ENCODE assay signal across 7 mouse cellular contexts in genomic region chr8:123411781-123412327, GRCm38 (mm10). TPM values are rescaled to one million over a fixed set of nuclear protein-coding genes. Genes with fewer than 3 reads are reported as not detected.
DNase-seq lines count a peak whose midpoint lies in the region; ATAC-seq and TF ChIP-seq lines count a peak whose summit lies in the region.

No protein-coding gene starts in this region.

- no peaks in the 10 kb centered on the region for H3K36me3 ChIP-seq in lung, embryonic 14.5 days (ENCODE audit: insufficient read depth)
- no peaks in the 10 kb centered on the region for H3K36me3 ChIP-seq in embryonic facial prominence, embryonic 10.5 days (replicated peaks)
- 0 out of 2 replicates have a peak, but pooled peaks cover 3% of the 10 kb centered on the region for H3K36me3 ChIP-seq in hindbrain, embryonic 12.5 days
- H3K36me3 ChIP-seq in midbrain, embryonic 16.5 days (ENCODE audit: control insufficient read depth, insufficient read depth, low read length): no peaks in the 10 kb centered on the region

- peak overlapping the region; percentile 24 for H3K4me3 ChIP-seq in lung, embryonic 14.5 days (ENCODE audit: low read depth, low read length)
- peak overlapping the region; percentile 65 for H3K4me3 ChIP-seq in embryonic facial prominence, embryonic 10.5 days
- peak overlapping the region; percentile 61 for H3K4me3 ChIP-seq in hindbrain, embryonic 12.5 days
- peak overlapping the region; percentile 93 for H3K4me3 ChIP-seq in midbrain, embryonic 16.5 days (ENCODE audit: low read depth, low read length)

- no peaks in the 10 kb centered on the region for H3K9me3 ChIP-seq in lung, embryonic 14.5 days (ENCODE audit: low read depth, low read length)
- H3K9me3 ChIP-seq in embryonic facial prominence, embryonic 10.5 days: no peaks in the 10 kb centered on the region
- no peaks in the 10 kb centered on the region for H3K9me3 ChIP-seq in hindbrain, embryonic 12.5 days (replicated peaks)
- H3K9me3 ChIP-seq in midbrain, embryonic 16.5 days (replicated peaks; ENCODE audit: control insufficient read depth, low read length, poor library complexity, severe bottlenecking): no peaks in the 10 kb centered on the region

- H3K4me2 ChIP-seq in lung, embryonic 14.5 days: peak overlapping the region; percentile 53
- H3K4me2 ChIP-seq in hindbrain, embryonic 12.5 days (replicated peaks): peak overlapping the region; percentile 87
- H3K4me2 ChIP-seq in midbrain, embryonic 16.5 days (ENCODE audit: low read length): peak overlapping the region; percentile 99

- TF ChIP-seq CTCF in lung, embryonic 14.5 days (IDR thresholded peaks at IDR 0.05; ENCODE audit: low read depth): no peak

- no peak overlapping the region for H3K9ac ChIP-seq in lung, embryonic 14.5 days
- H3K9ac ChIP-seq in hindbrain, embryonic 12.5 days: peak overlapping the region; percentile 88
- peak overlapping the region; percentile 100 for H3K9ac ChIP-seq in midbrain, embryonic 16.5 days (ENCODE audit: low read depth, low read length)

- peak; percentile 10; the same call in 1 of the 2 replicates for ATAC-seq in lung, embryonic 14.5 days (ENCODE audit: insufficient read depth)
- ATAC-seq in hindbrain, embryonic 12.5 days (ENCODE audit: low FRiP score): peak; percentile 13
- peak; percentile 55 for ATAC-seq in midbrain, embryonic 16.5 days
- ATAC-seq in megakaryocyte-erythroid progenitor cell, adult 5-6 weeks (replicated peaks; ENCODE audit: low FRiP score, low TSS enrichment, poor library complexity, severe bottlenecking): no peak

- 9% methylated on average over 16 of the region's 16 CpGs for whole genome bisulfite sequencing in lung, embryonic 14.5 days
- 7% methylated on average over 16 of the region's 16 CpGs for WGBS in embryonic facial prominence, embryonic 10.5 days
- 4% methylated on average over 16 of the region's 16 CpGs for WGBS in hindbrain, embryonic 12.5 days
- under 1% methylated on average over 16 of the region's 16 CpGs for WGBS in midbrain, embryonic 16.5 days

- H3K27me3 ChIP-seq in lung, embryonic 14.5 days (ENCODE audit: insufficient read depth, low read length): peaks cover 59% of the 10 kb centered on the region
- peaks cover 67% of the 10 kb centered on the region for H3K27me3 ChIP-seq in embryonic facial prominence, embryonic 10.5 days (replicated peaks; ENCODE audit: low read depth, poor library complexity, severe bottlenecking)
- H3K27me3 ChIP-seq in hindbrain, embryonic 12.5 days: peaks cover 21% of the 10 kb centered on the region
- no peaks in the 10 kb centered on the region for H3K27me3 ChIP-seq in midbrain, embryonic 16.5 days (ENCODE audit: control insufficient read depth, insufficient read depth, low read depth, low read length)

- no peak overlapping the region for H3K27ac ChIP-seq in lung, embryonic 14.5 days (ENCODE audit: low read depth)
- H3K27ac ChIP-seq in embryonic facial prominence, embryonic 10.5 days (replicated peaks): peak overlapping the region; percentile 85
- peak overlapping the region; percentile 98 for H3K27ac ChIP-seq in hindbrain, embryonic 12.5 days
- H3K27ac ChIP-seq in midbrain, embryonic 16.5 days (ENCODE audit: low read length): peak overlapping the region; percentile 99

- no peak for DNase-seq in lung, embryonic 14.5 days
- DNase-seq in lung, postnatal 10 days: no peak
- DNase-seq in embryonic facial prominence, embryonic 10.5 days (ENCODE audit: low spot score): no peak
- no peak for DNase-seq in layer of hippocampus, adult 11-12 months (ENCODE audit: low spot score)

- H3K4me1 ChIP-seq in lung, embryonic 14.5 days (ENCODE audit: insufficient read depth): no peaks in the 10 kb centered on the region
- peaks cover 56% of the 10 kb centered on the region for H3K4me1 ChIP-seq in embryonic facial prominence, embryonic 10.5 days
- peaks cover 32% of the 10 kb centered on the region for H3K4me1 ChIP-seq in hindbrain, embryonic 12.5 days
- peaks cover 29% of the 10 kb centered on the region for H3K4me1 ChIP-seq in midbrain, embryonic 16.5 days (ENCODE audit: control insufficient read depth, insufficient read depth, low read length)

RNA-seq across cellular contexts. Expression of gene Tubb3, which starts 0.6 kb away (rescaled TPM):
- polyA plus RNA-seq in lung, embryonic 14.5 days (2014; fragmentation: Nextera tagmentation; extraction: Ambion mirVana): 1.7 and 3.0 TPM in 2 replicates
- 223 and 230 TPM in 2 replicates for polyA plus RNA-seq in embryonic facial prominence, embryonic 10.5 days (2016; fragmentation: Nextera tagmentation; extraction: Ambion mirVana)
- 1,043 and 1,050 TPM in 2 replicates for polyA plus RNA-seq in hindbrain, embryonic 12.5 days (2016; fragmentation: Nextera tagmentation; extraction: Ambion mirVana)
- polyA plus RNA-seq in midbrain, embryonic 16.5 days (2015; fragmentation: Nextera tagmentation; extraction: Ambion mirVana): 2,090 and 2,148 TPM in 2 replicates
- 1.0 and 1.3 TPM in 2 replicates for total RNA-seq in megakaryocyte-erythroid progenitor cell, adult 5-6 weeks (2014; fragmentation: Nextera tagmentation)
- total RNA-seq in megakaryocyte-erythroid progenitor cell, adult 5-6 weeks (2017): 0.19 TPM in 1 of 2 replicates, not detected in the other

RNA-seq across cellular contexts. Expression of gene Mc1r, which starts 4.9 kb away (rescaled TPM):
- polyA plus RNA-seq in lung, embryonic 14.5 days (2014; fragmentation: Nextera tagmentation; extraction: Ambion mirVana): not detected in 2 replicates
- polyA plus RNA-seq in embryonic facial prominence, embryonic 10.5 days (2016; fragmentation: Nextera tagmentation; extraction: Ambion mirVana): not detected in 2 replicates
- 0.09 and 0.20 TPM in 2 replicates for polyA plus RNA-seq in hindbrain, embryonic 12.5 days (2016; fragmentation: Nextera tagmentation; extraction: Ambion mirVana)
- polyA plus RNA-seq in midbrain, embryonic 16.5 days (2015; fragmentation: Nextera tagmentation; extraction: Ambion mirVana): 0.08 and 0.11 TPM in 2 replicates
- total RNA-seq in megakaryocyte-erythroid progenitor cell, adult 5-6 weeks (2014; fragmentation: Nextera tagmentation): 0.92 and 1.7 TPM in 2 replicates
- total RNA-seq in megakaryocyte-erythroid progenitor cell, adult 5-6 weeks (2017): 0.91 TPM in 1 of 2 replicates, not detected in the other

RNA-seq across cellular contexts. Expression of gene Def8, which starts 11.5 kb away (rescaled TPM):
- polyA plus RNA-seq in lung, embryonic 14.5 days (2014; fragmentation: Nextera tagmentation; extraction: Ambion mirVana): 34.1 and 34.3 TPM in 2 replicates
- 43.5 and 44.5 TPM in 2 replicates for polyA plus RNA-seq in embryonic facial prominence, embryonic 10.5 days (2016; fragmentation: Nextera tagmentation; extraction: Ambion mirVana)
- polyA plus RNA-seq in hindbrain, embryonic 12.5 days (2016; fragmentation: Nextera tagmentation; extraction: Ambion mirVana): 40.1 and 42.5 TPM in 2 replicates
- 45.4 and 49.5 TPM in 2 replicates for polyA plus RNA-seq in midbrain, embryonic 16.5 days (2015; fragmentation: Nextera tagmentation; extraction: Ambion mirVana)
- 60.6 and 61.1 TPM in 2 replicates for total RNA-seq in megakaryocyte-erythroid progenitor cell, adult 5-6 weeks (2014; fragmentation: Nextera tagmentation)
- 33.5 and 45.9 TPM in 2 replicates for total RNA-seq in megakaryocyte-erythroid progenitor cell, adult 5-6 weeks (2017)

RNA-seq across cellular contexts. Expression of gene Tcf25, which starts 38.3 kb away (rescaled TPM):
- polyA plus RNA-seq in lung, embryonic 14.5 days (2014; fragmentation: Nextera tagmentation; extraction: Ambion mirVana): 144 and 146 TPM in 2 replicates
- 141 and 144 TPM in 2 replicates for polyA plus RNA-seq in embryonic facial prominence, embryonic 10.5 days (2016; fragmentation: Nextera tagmentation; extraction: Ambion mirVana)
- polyA plus RNA-seq in hindbrain, embryonic 12.5 days (2016; fragmentation: Nextera tagmentation; extraction: Ambion mirVana): 212 and 231 TPM in 2 replicates
- polyA plus RNA-seq in midbrain, embryonic 16.5 days (2015; fragmentation: Nextera tagmentation; extraction: Ambion mirVana): 338 and 394 TPM in 2 replicates
- 140 and 145 TPM in 2 replicates for total RNA-seq in megakaryocyte-erythroid progenitor cell, adult 5-6 weeks (2014; fragmentation: Nextera tagmentation)
- 104 and 227 TPM in 2 replicates for total RNA-seq in megakaryocyte-erythroid progenitor cell, adult 5-6 weeks (2017)

Comparison
In these comparisons a context has a peak if more than half of its experiments do, and no peak if none do; other contexts are left out.
1. H3K4me3 ChIP-seq: peak in every context shown above with its lines; median percentile 93 in midbrain, embryonic 16.5 days; 65 in embryonic facial prominence, embryonic 10.5 days; 61 in hindbrain, embryonic 12.5 days; 24 in lung, embryonic 14.5 days.
2. RNA of gene Tubb3, which starts 0.6 kb away (polyA plus RNA-seq): 2,090 to 2,148 TPM in midbrain, embryonic 16.5 days, 1,043 to 1,050 TPM in hindbrain, embryonic 12.5 days and 223 to 230 TPM in embryonic facial prominence, embryonic 10.5 days; 1.7 to 3.0 TPM in lung, embryonic 14.5 days; every median in the first group is over 10 times any median in the second.
3. Peak in every context shown above with its lines, with median percentiles within 50 percentile points of each other: H3K4me2 ChIP-seq.